Mouse (Mus musculus) spleen, embryonic (tissue): ENCODE data around the gene Stmn1.

Experiments
- CTCF ChIA-PET: fragments of 350-600 bp; sonication (Branson Sonifier 250); formaldehyde crosslinking; loops from one replicate; lab custom pipeline; 2022; lab: Charles Lee

Gene Stmn1

GRCm38 (mm10) chr4:134510845-134511411 lies 42.8 kb downstream of the Stmn1 start, which contains the start of gene Aunip:
Gene Aunip (plus strand): TSS chr4:134510999.
- CTCF ChIA-PET = no interaction called here

- CTCF ChIA-PET = no interaction called here
Measured at GRCm38 (mm10) chr4:134511730-134512129, 43.6 kb downstream of the Stmn1 start.

- CTCF ChIA-PET = no interaction called here
Measured at GRCm38 (mm10) chr4:134512798-134513197, 44.7 kb downstream of the Stmn1 start.

- CTCF ChIA-PET = no interaction called here
Measured at GRCm38 (mm10) chr4:134514309-134514930, 46.3 kb downstream of the Stmn1 start.

- CTCF ChIA-PET = interaction anchor here (0.7 to 0.9 kb wide), 2 partner anchors 23 to 1440 kb away, joined by 3 read pairs; no protein-coding TSS in a partner anchor
Measured at GRCm38 (mm10) chr4:134515614-134516013, 47.5 kb downstream of the Stmn1 start.

GRCm38 (mm10) chr4:134516981-134517380 lies 48.9 kb downstream of the Stmn1 start:
- CTCF ChIA-PET = no interaction called here

- CTCF ChIA-PET = no interaction called here
Measured at GRCm38 (mm10) chr4:134517719-134518118, 49.6 kb downstream of the Stmn1 start.

GRCm38 (mm10) chr4:134518541-134518940 lies 50.4 kb downstream of the Stmn1 start:
- CTCF ChIA-PET = interaction anchor here (0.6 kb wide), 2 partner anchors 16 to 226 kb away, joined by 5 to 7 read pairs; no protein-coding TSS in a partner anchor

GRCm38 (mm10) chr4:134519281-134519680 lies 51.2 kb downstream of the Stmn1 start:
- CTCF ChIA-PET = no interaction called here
